Mouse (Mus musculus) embryonic fibroblast, embryonic 13.5 days (primary cell): ENCODE results near the gene Scarb1.
A peak's percentile ranks its signal among the peaks of the same experiment; 100 is the strongest.

ENCODE experiments used
- CTCF ChIP-seq: IDR thresholded peaks from 2 replicates; pipeline ENCODE4 v1.5.1; 2011; ENCODE audit warnings: mild to moderate bottlenecking, control low read depth, low read length, moderate library complexity, borderline replicate concordance; ENCODE audit not compliant: insufficient read depth
- POLR2A ChIP-seq: IDR thresholded peaks from 2 replicates; pipeline ENCODE4 v1.6.1; 2011; ENCODE audit warnings: low read depth, mild to moderate bottlenecking, control low read depth, low read length, moderate library complexity

- TF ChIP-seq POLR2A, result peak; percentile 99
- TF ChIP-seq CTCF, result no peak
These were observed 48.9 kb upstream of the Scarb1 start, which contains the start of gene Ubc for GRCm38 (mm10) chr5:125389579-125390441.
